ENCODE assay signal across 10 mouse cellular contexts in the genomic region with DNA sequence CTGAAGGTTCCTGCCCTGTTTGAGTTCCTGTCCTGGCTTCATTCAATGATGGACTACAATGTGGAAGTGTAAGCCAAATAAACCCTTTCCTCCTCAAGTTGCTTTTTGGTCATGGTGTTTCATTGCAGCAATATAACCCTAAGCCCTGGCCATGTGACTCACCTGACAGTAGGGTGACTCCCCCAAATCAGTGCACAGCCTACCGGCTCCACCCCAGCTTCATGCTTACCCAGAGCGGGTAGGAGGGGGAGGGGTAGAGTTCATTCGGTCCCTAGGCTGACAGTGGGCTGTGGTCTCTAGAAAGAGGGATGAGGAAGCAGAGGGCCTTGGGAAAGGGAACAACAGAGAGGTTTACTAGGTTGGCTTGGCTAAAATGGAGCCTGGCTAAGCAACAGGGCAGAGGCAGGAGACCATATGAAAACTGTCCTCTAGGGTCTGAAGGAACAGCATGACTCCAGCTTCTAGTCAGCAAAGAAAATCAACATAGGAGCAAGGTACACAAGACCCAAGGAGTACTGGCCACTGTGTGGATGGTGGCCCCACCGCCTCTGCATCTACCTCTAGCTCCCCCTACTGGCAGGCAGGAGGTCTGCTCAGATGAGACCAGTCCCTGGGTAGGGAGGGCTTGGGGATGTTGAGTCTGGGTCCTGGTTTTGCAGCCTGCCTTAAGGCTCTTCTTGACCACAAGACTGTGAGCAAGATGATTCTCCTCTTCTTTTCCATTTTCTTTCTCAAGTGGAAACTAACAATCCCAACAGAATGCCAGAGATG. TPM values are rescaled to one million over a fixed set of nuclear protein-coding genes. Genes with fewer than 3 reads are reported as not detected.
A peak's percentile ranks its signal among the peaks of the same experiment; 100 is the strongest.
DNase-seq lines count a peak whose midpoint lies in the region; ATAC-seq and TF ChIP-seq lines count a peak whose summit lies in the region.
"Had no signal": no experiment of that assay in that cellular context is flagged by ENCODE, and none has a peak within 500 bp of the region (broad histone marks: within the 10 kb centered on the region; RNA-seq: fewer than 3 reads in every experiment).

No protein-coding gene starts in this region.

- no peak overlapping the region for H3K27ac ChIP-seq in spleen, adult 2 months (ENCODE audit: insufficient read depth, low read length)
- H3K27ac ChIP-seq in bone marrow, adult 2 months (ENCODE audit: control insufficient read depth, insufficient read depth, low read depth, low read length, poor library complexity), result no peak overlapping the region
- H3K27ac ChIP-seq in hindbrain, embryonic 13.5 days, result no peak overlapping the region
- H3K27ac ChIP-seq: limb, embryonic 13.5 days had no signal

- no peak overlapping the region for H3K4me3 ChIP-seq in spleen, adult 2 months (ENCODE audit: extremely low read depth, insufficient read depth, insufficient read length)
- H3K4me3 ChIP-seq in bone marrow, adult 2 months (replicated peaks; ENCODE audit: control insufficient read depth, low read depth, low read length), result no peak overlapping the region
- H3K4me3 ChIP-seq in lung, adult 2 months (replicated peaks; ENCODE audit: extremely low read depth, low read depth, low read length), result no peak overlapping the region
- no peak overlapping the region for H3K4me3 ChIP-seq in hindbrain, embryonic 13.5 days
- H3K4me3 ChIP-seq: heart, embryonic 13.5 days; limb, embryonic 13.5 days had no signal

- TF ChIP-seq CTCF in spleen, adult 2 months (IDR thresholded peaks at IDR 0.05; ENCODE audit: extremely low read depth, insufficient read depth, insufficient read length, insufficient replicate concordance), result peak; percentile 76; the same call in 1 of the 2 replicates
- TF ChIP-seq CTCF in bone marrow, adult 2 months (IDR thresholded peaks at IDR 0.05; ENCODE audit: control insufficient read depth, insufficient read depth, low read length), result peak; percentile 93
- TF ChIP-seq CTCF in lung, adult 2 months (IDR thresholded peaks at IDR 0.05; ENCODE audit: insufficient read depth, low read length), result peak; percentile 81

- H3K27me3 ChIP-seq in spleen, adult 2 months (ENCODE audit: control insufficient read depth, insufficient read depth, low read length), result no peaks in the 10 kb centered on the region
- H3K27me3 ChIP-seq in hindbrain, embryonic 13.5 days, result no peaks in the 10 kb centered on the region
- H3K27me3 ChIP-seq: limb, embryonic 13.5 days had no signal

- H3K4me2 ChIP-seq in hindbrain, embryonic 13.5 days, result no peak overlapping the region
- H3K4me2 ChIP-seq: heart, embryonic 13.5 days; limb, embryonic 13.5 days had no signal

- peak in 1 of 2 experiments; percentile 7 for DNase-seq in spleen, adult 2 months (ENCODE audit: low read depth in 1 of 2, low spot score in 2 of 2)
- no peak for DNase-seq in spleen, adult 12 weeks (ENCODE audit: low spot score)
- no peak for DNase-seq in lung, adult 2 months
- peak; percentile 28 for DNase-seq in thymus, postnatal 25 days
- no peak for DNase-seq in gastrocnemius, adult 18-20 months (ENCODE audit: low spot score)
- DNase-seq in ovary, postnatal 10 days (ENCODE audit: low spot score), result no peak

- no peak for TF ChIP-seq POLR2A in spleen, adult 2 months (IDR thresholded peaks at IDR 0.05; ENCODE audit: low read depth, low read length)
- no peak for TF ChIP-seq POLR2A in bone marrow, adult 2 months (IDR thresholded peaks at IDR 0.05; ENCODE audit: borderline replicate concordance, control insufficient read depth, low read depth, low read length)
- no peak for TF ChIP-seq POLR2A in lung, adult 2 months (IDR thresholded peaks at IDR 0.05; ENCODE audit: borderline replicate concordance, extremely low read depth, low read depth, low read length)

- H3K9ac ChIP-seq in hindbrain, embryonic 13.5 days, result no peak overlapping the region
- H3K9ac ChIP-seq: heart, embryonic 13.5 days; limb, embryonic 13.5 days had no signal

- 61% methylated on average over 4 of the region's 4 CpGs for WGBS in spleen, adult 2 months
- WGBS in bone marrow, adult 2 months, result 57% methylated on average over 4 of the region's 4 CpGs
- WGBS in lung, adult 2 months, result 61% methylated on average over 4 of the region's 4 CpGs
- 57% methylated on average over 4 of the region's 4 CpGs for WGBS in hindbrain, embryonic 13.5 days

- no peaks in the 10 kb centered on the region for H3K36me3 ChIP-seq in spleen, adult 2 months (ENCODE audit: control insufficient read depth, insufficient read depth, low read length)
- H3K36me3 ChIP-seq in hindbrain, embryonic 13.5 days, result no peaks in the 10 kb centered on the region
- H3K36me3 ChIP-seq: heart, embryonic 13.5 days; limb, embryonic 13.5 days had no signal

- no peak for ATAC-seq in hindbrain, embryonic 13.5 days (ENCODE audit: low FRiP score)

- H3K4me1 ChIP-seq in spleen, adult 2 months (ENCODE audit: control insufficient read depth, insufficient read depth, insufficient read length), result no peaks in the 10 kb centered on the region
- H3K4me1 ChIP-seq in bone marrow, adult 2 months (ENCODE audit: control insufficient read depth, insufficient read depth, low read length), result no peaks in the 10 kb centered on the region
- peaks cover 7% of the 10 kb centered on the region; the same call in 1 of the 2 replicates for H3K4me1 ChIP-seq in lung, adult 2 months (ENCODE audit: control insufficient read depth, insufficient read depth, low read length)
- H3K4me1 ChIP-seq in hindbrain, embryonic 13.5 days (replicated peaks), result peaks cover 4% of the 10 kb centered on the region; the same call in 1 of the 2 replicates

- no peaks in the 10 kb centered on the region for H3K9me3 ChIP-seq in hindbrain, embryonic 13.5 days
- H3K9me3 ChIP-seq: heart, embryonic 13.5 days; limb, embryonic 13.5 days had no signal

RNA-seq across cellular contexts. Expression of a gene that starts 25.9 kb away (rescaled TPM):
- 12.0 and 15.6 TPM in 2 replicates for polyA plus RNA-seq in spleen, adult 2 months (2012; rRNA removed)
- polyA plus RNA-seq in bone marrow, adult 2 months (2011; ENCODE audit: insufficient read depth, insufficient read length, low replicate concordance, missing spikeins), result 0.83 and 16.4 TPM in 2 replicates
- 63.0 and 88.3 TPM in 2 replicates for polyA plus RNA-seq in lung, adult 2 months (2012; rRNA removed)
- total RNA-seq in gastrocnemius, adult 18-20 months (2021), result 10 to 100 TPM; 40.1 to 51.6 TPM
- polyA plus RNA-seq in hindbrain, embryonic 13.5 days (2015; fragmentation: Nextera tagmentation; extraction: Ambion mirVana), result 27.4 and 32.0 TPM in 2 replicates

RNA-seq across cellular contexts. Expression of a gene that starts 29.9 kb away (rescaled TPM):
- 8.3 and 8.9 TPM in 2 replicates for polyA plus RNA-seq in spleen, adult 2 months (2012; rRNA removed)
- 5.9 and 7.6 TPM in 2 replicates for polyA plus RNA-seq in bone marrow, adult 2 months (2011; ENCODE audit: insufficient read depth, insufficient read length, low replicate concordance, missing spikeins)
- 18.4 and 18.7 TPM in 2 replicates for polyA plus RNA-seq in lung, adult 2 months (2012; rRNA removed)
- total RNA-seq in gastrocnemius, adult 18-20 months (2021), result 1 to 10 TPM; 6.7 to 7.2 TPM
- polyA plus RNA-seq in hindbrain, embryonic 13.5 days (2015; fragmentation: Nextera tagmentation; extraction: Ambion mirVana), result 33.6 and 34.2 TPM in 2 replicates
